Mouse (Mus musculus) urinary bladder, postnatal 10 days (tissue): ENCODE results near the gene Rnf216.

Experiments used
- DNase-seq: peaks from one replicate; pipeline ENCODE4 v3.0.0; 2022; ENCODE audit warnings: low spot score

The Rnf216 gene

GRCm38 (mm10) chr5:143101626-143102025 lies 11.2 kb downstream of the Rnf216 start:
- DNase-seq, result no peak

GRCm38 (mm10) chr5:143095256-143095655 lies 17.5 kb downstream of the Rnf216 start:
- DNase-seq, result no peak

- no peak for DNase-seq
These were observed 19.9 kb downstream of the Rnf216 start for GRCm38 (mm10) chr5:143092891-143093290.

GRCm38 (mm10) chr5:143084898-143085297 lies 27.9 kb downstream of the Rnf216 start:
- DNase-seq, result no peak

GRCm38 (mm10) chr5:143079806-143080205 lies 33.0 kb downstream of the Rnf216 start:
- DNase-seq, result no peak

GRCm38 (mm10) chr5:143076603-143077143 lies 36.1 kb downstream of the Rnf216 start:
- no peak for DNase-seq

GRCm38 (mm10) chr5:143075987-143076386 lies 36.8 kb downstream of the Rnf216 start:
- DNase-seq, result no peak

- no peak for DNase-seq
These were observed 43.7 kb downstream of the Rnf216 start for GRCm38 (mm10) chr5:143069048-143069447.

GRCm38 (mm10) chr5:143068382-143068781 lies 44.4 kb downstream of the Rnf216 start:
- no peak for DNase-seq

- DNase-seq, result no peak
These were observed 46.2 kb downstream of the Rnf216 start for GRCm38 (mm10) chr5:143066551-143066958.

- no peak for DNase-seq
These were observed 46.7 kb downstream of the Rnf216 start for GRCm38 (mm10) chr5:143066096-143066495.

GRCm38 (mm10) chr5:143065230-143065629 lies 47.6 kb downstream of the Rnf216 start:
- no peak for DNase-seq

GRCm38 (mm10) chr5:143062251-143062650 lies 50.5 kb downstream of the Rnf216 start:
- DNase-seq, result no peak

GRCm38 (mm10) chr5:143061511-143061910 lies 51.3 kb downstream of the Rnf216 start:
- no peak for DNase-seq

- DNase-seq, result no peak
These were observed 51.9 kb downstream of the Rnf216 start for GRCm38 (mm10) chr5:143060774-143061385.

GRCm38 (mm10) chr5:143059958-143060357 lies 52.8 kb downstream of the Rnf216 start:
- no peak for DNase-seq

- no peak for DNase-seq
These were observed 53.6 kb downstream of the Rnf216 start for GRCm38 (mm10) chr5:143059182-143059581.

GRCm38 (mm10) chr5:143058675-143059074 lies 54.1 kb downstream of the Rnf216 start:
- DNase-seq, result no peak

GRCm38 (mm10) chr5:143058208-143058607 lies 54.6 kb downstream of the Rnf216 start:
- DNase-seq, result no peak

- DNase-seq, result no peak
These were observed 55.0 kb downstream of the Rnf216 start for GRCm38 (mm10) chr5:143057753-143058152.

GRCm38 (mm10) chr5:143056191-143056880 lies 56.5 kb downstream of the Rnf216 start:
- DNase-seq, result no peak

GRCm38 (mm10) chr5:143055501-143056125 lies 57.2 kb downstream of the Rnf216 start:
- no peak for DNase-seq

- DNase-seq, result no peak
These were observed 58.1 kb downstream of the Rnf216 start for GRCm38 (mm10) chr5:143054703-143055102.
